Mouse (Mus musculus) kidney, adult 2 months (tissue): Measurements from ENCODE around the gene Ephb3. TPM values are rescaled to one million over a fixed set of nuclear protein-coding genes. Genes with fewer than 3 reads are reported as not detected.
A peak's percentile ranks its signal among the peaks of the same experiment; 100 is the strongest.

ENCODE experiments used
- DNase-seq: peaks from one replicate; pipeline ENCODE4 v3.0.0; 2021
- H3K27ac ChIP-seq: fragments of 200-500 bp; 2 replicates; pipeline ENCODE4 v1.5.1; 2012; ENCODE audit warnings: low read depth, low read length, control low read depth, inconsistent platforms; ENCODE audit not compliant: insufficient read depth
- H3K27me3 ChIP-seq: fragments of 200-500 bp; replicated peaks from 2 replicates; pipeline ENCODE4 v1.6.1; 2012; ENCODE audit warnings: mild to moderate bottlenecking, moderate library complexity, low read length, inconsistent platforms; ENCODE audit not compliant: control insufficient read depth, insufficient read depth
- H3K36me3 ChIP-seq: fragments of 200-500 bp; 2 replicates; pipeline ENCODE4 v1.6.1; 2012; ENCODE audit warnings: mild to moderate bottlenecking, moderate library complexity, low read length, inconsistent platforms; ENCODE audit not compliant: control insufficient read depth, insufficient read depth
- H3K4me1 ChIP-seq: fragments of 200-500 bp; 2 replicates; pipeline ENCODE4 v1.6.1; 2011; ENCODE audit warnings: low read length; ENCODE audit not compliant: control insufficient read depth, insufficient read depth
- H3K4me3 ChIP-seq: fragments of 200-500 bp; 2 replicates; pipeline ENCODE4 v1.5.1; 2011; ENCODE audit warnings: mild to moderate bottlenecking, low read depth, low read length, control low read depth; ENCODE audit not compliant: insufficient read depth
- CTCF ChIP-seq: fragments of 200-500 bp; conservative IDR thresholded peaks from 2 replicates; pipeline ENCODE4 v1.5.1; 2011; ENCODE audit warnings: low read depth, mild to moderate bottlenecking, control low read depth, low read length, moderate library complexity, mixed read lengths; ENCODE audit not compliant: insufficient read depth, insufficient read length
- POLR2A ChIP-seq: fragments of 200-500 bp; IDR thresholded peaks from one replicate; pipeline ENCODE4 v1.6.1; 2011; ENCODE audit warnings: low read depth, low read length, control low read depth
- WGBS: fragments of 180-500 bp; shearing (Covaris S2); methylation state at CpG from one replicate; pipeline ENCODE4 v1.1.7; 2018; 5-methylcytosine and 5-hydroxymethylcytosine counted together
- polyA plus RNA-seq: library from polyadenylated mRNA; depleted of rRNA; stranded (reverse); fragments of >200 nt; gene quantifications from 2 replicates; pipeline ENCODE4 v1.2.3, GENCODE M21; 2012

Ephb3 gene
- polyA plus RNA-seq, 1 experiment = 5.5 TPM

DNA sequence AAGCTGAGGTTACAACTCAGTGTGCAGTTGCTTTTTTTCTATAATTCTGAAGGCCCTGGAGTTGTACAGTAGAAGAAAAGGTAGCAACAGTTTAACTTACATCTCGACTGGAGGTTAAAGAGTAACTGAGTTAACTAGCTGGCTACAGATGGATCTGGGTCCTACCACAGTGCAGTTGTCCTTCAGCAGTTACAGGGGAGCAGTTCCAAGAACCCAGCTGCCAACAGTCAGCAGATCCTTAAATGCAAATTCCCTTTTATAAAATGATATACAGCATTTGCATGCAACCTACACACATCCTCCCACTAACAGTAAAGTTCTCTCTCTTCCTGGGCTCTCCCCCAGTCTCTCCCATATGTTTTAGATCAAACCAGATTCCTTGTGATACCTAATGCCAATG is 22.4 kb upstream of the Ephb3 start:
- WGBS = 14% methylated on average over 1 of the region's 1 CpGs
- H3K27me3 ChIP-seq = no peaks in the 10 kb centered on the region
- H3K36me3 ChIP-seq = no peaks in the 10 kb centered on the region
- H3K4me3 ChIP-seq = no peak overlapping the region
- peak overlapping the region; percentile 93 for H3K27ac ChIP-seq
- DNase-seq = peak; percentile 90
- TF ChIP-seq POLR2A (no peak), CTCF (no peak)
- H3K4me1 ChIP-seq = peaks cover 11% of the 10 kb centered on the region

- Histone ChIP-seq H3K36me3 (no peaks in the 10 kb centered on the region), H3K27me3 (no peaks in the 10 kb centered on the region), H3K4me3 (no peak overlapping the region), H3K27ac (no peak overlapping the region), H3K4me1 (peaks cover 11% of the 10 kb centered on the region)
- TF ChIP-seq CTCF (no peak), POLR2A (no peak)
- no peak for DNase-seq
These were observed 19.9 kb upstream of the Ephb3 start for GRCm38 (mm10) chr16:21184697-21185096.

DNA sequence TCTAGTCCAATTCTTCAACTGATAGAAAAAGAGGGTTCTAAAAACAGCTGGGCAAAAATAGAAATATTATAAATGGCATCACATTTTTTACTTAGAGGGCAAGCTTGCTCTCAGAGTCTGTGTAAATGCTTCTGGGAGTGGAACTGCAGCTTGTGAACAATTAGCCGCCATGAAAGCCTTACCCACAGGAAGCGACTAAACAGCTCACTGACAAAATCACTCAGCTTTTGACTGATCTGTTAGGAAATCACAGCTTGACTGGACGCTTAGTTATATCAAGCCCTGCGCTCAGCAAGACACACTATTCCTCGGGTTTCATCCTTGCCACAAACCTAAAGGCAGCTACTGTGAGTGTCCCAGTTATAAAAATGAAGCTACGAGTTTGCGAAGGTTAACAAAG is 17.0 kb upstream of the Ephb3 start:
- 62% methylated on average over 7 of the region's 7 CpGs for WGBS
- no peak overlapping the region for H3K4me3 ChIP-seq
- TF ChIP-seq POLR2A (no peak), CTCF (no peak)
- no peaks in the 10 kb centered on the region for H3K36me3 ChIP-seq
- H3K4me1 ChIP-seq = peaks cover 7% of the 10 kb centered on the region
- H3K27me3 ChIP-seq = no peaks in the 10 kb centered on the region
- DNase-seq = no peak
- no peak overlapping the region for H3K27ac ChIP-seq

DNA sequence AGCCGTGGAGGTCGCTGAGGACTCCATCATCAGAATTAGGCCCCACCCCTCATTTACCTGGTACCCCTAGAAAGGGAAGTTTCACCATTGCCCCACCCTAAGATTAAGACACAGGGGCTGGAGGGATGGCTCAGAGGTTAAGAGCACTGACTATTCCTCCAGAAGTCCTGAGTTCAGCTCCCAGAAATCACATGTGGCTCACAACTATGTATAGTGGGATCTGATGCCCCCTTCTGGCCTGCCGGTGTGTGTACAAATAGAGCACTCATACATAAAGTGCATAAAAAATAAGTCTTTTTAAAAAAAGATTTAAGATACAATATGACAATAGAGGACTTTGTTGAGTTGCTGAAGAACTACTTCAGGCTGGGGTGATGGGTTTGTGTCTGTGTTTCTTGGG is 16.2 kb upstream of the Ephb3 start:
- peaks cover 2% of the 10 kb centered on the region; the same call in 1 of the 2 replicates for H3K4me1 ChIP-seq
- H3K4me3 ChIP-seq = no peak overlapping the region
- H3K27ac ChIP-seq = no peak overlapping the region
- 88% methylated on average over 3 of the region's 3 CpGs for WGBS
- TF ChIP-seq CTCF (peak; percentile 28; the same call in 1 of the 2 replicates), POLR2A (no peak)
- H3K36me3 ChIP-seq = no peaks in the 10 kb centered on the region
- no peak for DNase-seq
- no peaks in the 10 kb centered on the region for H3K27me3 ChIP-seq

DNA sequence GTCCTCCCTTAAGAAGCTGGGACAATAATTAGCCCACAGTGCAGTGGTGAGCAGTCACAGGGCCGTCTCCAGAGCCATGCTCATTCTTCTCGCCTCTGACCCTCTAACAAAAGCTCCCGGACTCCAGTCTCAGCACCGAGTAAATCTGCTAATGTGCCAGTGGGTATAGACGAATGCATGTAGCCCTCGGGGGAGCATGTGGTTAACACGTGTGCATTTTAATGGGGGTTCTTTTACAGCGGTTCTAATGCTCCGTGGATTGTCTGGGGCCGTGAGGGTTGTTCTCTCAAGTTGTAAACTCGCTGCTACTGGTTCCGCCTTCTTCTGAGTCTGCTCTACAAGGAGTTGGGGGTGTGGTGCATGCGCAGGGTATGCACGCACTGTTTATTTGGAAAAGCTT is 13.0 kb upstream of the Ephb3 start:
- H3K27ac ChIP-seq = no peak overlapping the region
- TF ChIP-seq POLR2A = no peak
- no peak for TF ChIP-seq CTCF
- no peak for DNase-seq
- H3K4me1 ChIP-seq = 0 out of 2 replicates have a peak, but pooled peaks cover 2% of the 10 kb centered on the region
- H3K27me3 ChIP-seq = no peaks in the 10 kb centered on the region
- no peak overlapping the region for H3K4me3 ChIP-seq
- no peaks in the 10 kb centered on the region for H3K36me3 ChIP-seq
- 60% methylated on average over 14 of the region's 14 CpGs for WGBS

- Histone ChIP-seq H3K27ac (no peak overlapping the region), H3K4me1 (no peaks in the 10 kb centered on the region), H3K27me3 (no peaks in the 10 kb centered on the region), H3K36me3 (no peaks in the 10 kb centered on the region), H3K4me3 (no peak overlapping the region)
- DNase-seq = peak; percentile 82
- TF ChIP-seq CTCF (peak; percentile 64), POLR2A (no peak)
- 37% methylated on average over 7 of the region's 7 CpGs for WGBS
These were observed 11.8 kb upstream of the Ephb3 start for GRCm38 (mm10) chr16:21192509-21193354.

GRCm38 (mm10) chr16:21194182-21194581 is 10.4 kb upstream of the Ephb3 start:
- H3K36me3 ChIP-seq = no peaks in the 10 kb centered on the region
- TF ChIP-seq CTCF = no peak
- no peak for TF ChIP-seq POLR2A
- no peak for DNase-seq
- 91% methylated on average over 12 of the region's 12 CpGs for WGBS
- H3K4me3 ChIP-seq = no peak overlapping the region
- no peaks in the 10 kb centered on the region for H3K4me1 ChIP-seq
- H3K27me3 ChIP-seq = no peaks in the 10 kb centered on the region
- no peak overlapping the region for H3K27ac ChIP-seq
